Mouse (Mus musculus) ES-E14 (cell line): ENCODE measurements around the gene Rnf144b. TPM values are rescaled to one million over a fixed set of nuclear protein-coding genes. Genes with fewer than 3 reads are reported as not detected.

Experiments used
- DNase-seq: peaks from one replicate; pipeline ENCODE4 v3.0.0-alpha.2; 2013; ENCODE audit warnings: low read depth, low spot score
- H3K27ac ChIP-seq: 2 replicates; pipeline ENCODE4 v1.5.1; 2012; ENCODE audit warnings: low read depth, mild to moderate bottlenecking, low read length, moderate library complexity, mixed read lengths; ENCODE audit not compliant: poor library complexity, insufficient read depth, severe bottlenecking
- H3K36me3 ChIP-seq: 2 replicates; pipeline ENCODE4 v1.6.1; 2012; ENCODE audit warnings: mild to moderate bottlenecking, low read length, moderate library complexity, mixed read lengths; ENCODE audit not compliant: control insufficient read depth, poor library complexity, insufficient read depth, severe bottlenecking
- H3K4me1 ChIP-seq, 2 experiments: fragments of 150-350 bp in 1 of 2; sonication (generic) in 1 of 2; 2 replicates each; pipeline ENCODE4 v1.6.1; 2012; ENCODE audit warnings: low read length in 2 of 2, mild to moderate bottlenecking in 1 of 2, mixed read lengths in 1 of 2; ENCODE audit not compliant: control insufficient read depth in 2 of 2, insufficient read depth in 2 of 2, poor library complexity in 1 of 2
- H3K4me3 ChIP-seq, 2 experiments: fragments of 150-350 bp in 1 of 2; sonication (generic) in 1 of 2; 2 replicates each; pipeline ENCODE4 v1.5.1; 2012; ENCODE audit warnings: low read length in 2 of 2, low read depth in 1 of 2, mild to moderate bottlenecking in 1 of 2, mixed read lengths in 1 of 2; ENCODE audit not compliant: insufficient read depth in 1 of 2, poor library complexity in 1 of 2, severe bottlenecking in 1 of 2
- H3K9ac ChIP-seq: 2 replicates; pipeline ENCODE4 v1.6.1; 2012; ENCODE audit warnings: low read depth, mild to moderate bottlenecking, low read length, mixed read lengths; ENCODE audit not compliant: poor library complexity, insufficient read depth, severe bottlenecking
- H3K9me3 ChIP-seq: fragments of 150-350 bp; sonication (generic); 2 replicates; pipeline ENCODE4 v1.6.1; 2012; ENCODE audit warnings: low read depth, mild to moderate bottlenecking, low read length; ENCODE audit not compliant: control insufficient read depth, insufficient read depth
- CHD2 ChIP-seq: IDR thresholded peaks from 2 replicates; pipeline ENCODE4 v1.6.1; 2014; ENCODE audit warnings: mild to moderate bottlenecking, low read depth, low read length, inconsistent platforms
- HCFC1 ChIP-seq: IDR thresholded peaks from 2 replicates; pipeline ENCODE4 v1.6.1; 2012; ENCODE audit warnings: low read length, inconsistent platforms, borderline replicate concordance; ENCODE audit not compliant: insufficient read depth
- MAFK ChIP-seq: IDR thresholded peaks from 2 replicates; pipeline ENCODE4 v1.6.1; 2014; ENCODE audit warnings: mild to moderate bottlenecking, low read depth, low read length, inconsistent platforms; ENCODE audit not compliant: insufficient read depth
- ZC3H11A ChIP-seq: IDR thresholded peaks from 2 replicates; pipeline ENCODE4 v1.6.1; 2012; ENCODE audit warnings: low read depth, mild to moderate bottlenecking, inconsistent platforms, low read length, borderline replicate concordance
- ZNF384 ChIP-seq: IDR thresholded peaks from 2 replicates; pipeline ENCODE4 v1.6.1; 2012; ENCODE audit warnings: low read depth, low read length, inconsistent platforms
- in situ Hi-C, 2 experiments: fragments of 600-800 bp; cut with MboI; formaldehyde crosslinking; loops; one replicate each; pipeline ENCODE4 v1.15.1; 2025; ENCODE audit warnings: low sequenced_read_pairs in 2 of 2, inconsistent platforms in 1 of 2; ENCODE audit not compliant: unreplicated experiment in 2 of 2
- total RNA-seq: library from RNA; depleted of rRNA; stranded (reverse); fragments of 300-350 nt; gene quantifications from 2 replicates; pipeline ENCODE4 v1.2.3, GENCODE M21; 2012

Rnf144b gene
- total RNA-seq, 1 experiment = 1.2 TPM

DNA sequence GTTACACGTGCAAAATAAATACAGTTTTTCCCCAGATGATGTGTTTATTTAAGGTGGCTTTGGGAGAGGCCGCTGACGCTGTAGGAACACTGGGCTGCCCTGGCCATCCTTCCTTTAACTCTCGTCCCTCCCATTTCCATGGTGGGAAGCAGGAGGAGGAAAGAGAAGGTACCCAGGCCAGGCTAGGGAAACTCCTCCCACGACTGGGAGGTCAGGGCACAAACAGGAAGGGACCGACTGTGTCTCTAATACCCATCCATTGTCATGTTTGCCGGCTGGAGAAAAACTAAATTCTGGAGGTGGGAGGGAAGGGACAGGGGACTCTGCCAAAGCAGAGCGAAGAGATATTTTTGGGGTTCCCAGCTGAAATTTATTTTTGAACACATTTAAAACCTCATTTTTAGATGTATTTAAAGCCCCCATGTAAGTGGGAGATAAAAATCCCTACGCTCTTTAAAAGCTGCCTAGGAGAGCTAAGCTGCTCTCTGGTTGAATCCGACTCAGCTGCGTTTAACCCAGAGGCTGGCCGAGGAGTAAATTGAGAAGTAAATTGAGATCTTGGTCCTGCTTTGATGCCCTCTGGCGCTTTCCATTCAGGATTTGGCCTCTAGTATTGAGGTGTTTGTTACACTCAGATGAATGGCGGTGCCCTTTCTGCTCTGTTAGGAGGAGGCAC, 102.3 kb downstream of the Rnf144b start:
- in situ Hi-C loops = no loop called here
- Histone ChIP-seq H3K36me3 (no peaks in the 10 kb centered on the region), H3K4me1 (peaks cover 0 to 9% of the 10 kb centered on the region in 2 experiments; a peak in 1 of 4 replicates), H3K9ac (no peak overlapping the region), H3K27ac (no peak overlapping the region), H3K9me3 (no peaks in the 10 kb centered on the region), H3K4me3 (peak overlapping the region in 1 of 2 experiments; percentile 12; a peak in 1 of 4 replicates)
- TF ChIP-seq HCFC1 (no peak), CHD2 (no peak), ZC3H11A (no peak), MAFK (no peak), ZNF384 (no peak)
- peak; percentile 28 for DNase-seq

DNA sequence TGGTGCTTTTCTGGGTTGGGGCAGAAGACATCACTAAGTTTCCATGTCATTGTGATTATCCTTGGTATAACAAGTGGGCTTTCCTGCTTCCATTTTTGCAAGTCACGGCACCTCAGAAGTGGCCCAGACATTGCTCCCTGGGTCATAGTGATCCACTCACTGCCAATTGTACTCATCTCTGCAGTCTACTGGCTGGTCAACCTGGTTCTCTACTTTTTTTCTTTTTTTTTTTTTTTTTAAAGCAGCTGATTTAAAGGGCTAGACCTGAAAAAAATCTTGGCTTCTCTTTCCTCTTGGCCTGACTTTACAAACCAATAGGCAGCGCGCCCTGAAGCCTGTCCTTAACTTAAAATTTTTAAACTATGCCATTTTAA, 102.9 kb downstream of the Rnf144b start:
- peaks cover 0 to 9% of the 10 kb centered on the region in 2 experiments; a peak in 1 of 4 replicates for H3K4me1 ChIP-seq
- in situ Hi-C loops = no loop called here
- H3K9me3 ChIP-seq = no peaks in the 10 kb centered on the region
- H3K4me3 ChIP-seq = no peak overlapping the region
- TF ChIP-seq ZNF384 (peak; percentile 58; the same call in 1 of the 2 replicates), HCFC1 (no peak), CHD2 (no peak)
- no peaks in the 10 kb centered on the region for H3K36me3 ChIP-seq
- no peak for DNase-seq
- H3K27ac ChIP-seq = no peak overlapping the region
- no peak overlapping the region for H3K9ac ChIP-seq

DNA sequence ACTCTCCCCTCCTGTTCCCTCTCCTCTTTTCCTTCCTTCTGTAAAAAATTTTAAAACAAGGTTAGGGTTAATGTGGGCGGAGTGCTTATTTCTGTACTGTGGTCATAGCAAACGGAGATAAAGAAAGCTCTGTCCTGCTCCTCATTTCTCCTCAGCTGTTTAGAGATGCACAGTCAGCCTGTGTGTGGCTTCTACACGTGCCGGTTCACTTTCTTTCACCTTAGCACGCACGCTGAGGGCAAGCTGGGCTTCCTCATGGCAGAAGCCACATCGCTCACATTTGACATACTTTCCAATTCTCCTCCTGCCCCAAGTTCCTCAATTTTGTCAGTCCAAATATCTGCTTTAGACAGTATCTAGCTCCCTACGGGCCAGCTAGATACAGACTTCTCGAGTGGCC, 103.3 kb downstream of the Rnf144b start:
- TF ChIP-seq MAFK (no peak), CHD2 (no peak), ZNF384 (no peak), ZC3H11A (no peak), HCFC1 (no peak)
- no peaks in the 10 kb centered on the region for H3K36me3 ChIP-seq
- H3K27ac ChIP-seq = no peak overlapping the region
- peaks cover 0 to 9% of the 10 kb centered on the region in 2 experiments; a peak in 1 of 4 replicates for H3K4me1 ChIP-seq
- H3K4me3 ChIP-seq = no peak overlapping the region
- in situ Hi-C loops = no loop called here
- no peaks in the 10 kb centered on the region for H3K9me3 ChIP-seq
- H3K9ac ChIP-seq = no peak overlapping the region
- no peak for DNase-seq

DNA sequence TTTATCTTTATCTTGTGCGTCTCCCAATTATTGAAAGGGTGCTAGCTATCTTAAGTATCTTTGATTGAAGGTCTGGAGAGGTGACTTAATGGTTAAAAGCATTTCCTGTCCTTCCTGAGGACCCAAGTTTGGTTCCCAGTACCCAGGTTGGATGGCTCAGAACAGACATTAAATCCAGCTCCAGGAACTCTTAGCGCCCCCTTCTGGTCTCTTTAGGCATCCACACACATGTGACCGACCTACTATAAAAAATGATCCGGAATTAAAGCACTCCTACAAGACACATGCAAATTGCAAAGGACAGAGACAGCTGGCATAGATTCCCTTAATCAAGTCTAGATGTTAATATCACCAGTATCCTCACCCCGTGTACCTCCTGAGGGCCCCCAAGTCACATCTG, 104.1 kb downstream of the Rnf144b start:
- no peak for TF ChIP-seq ZC3H11A
- no peak for TF ChIP-seq CHD2
- TF ChIP-seq ZNF384 = no peak
- no peak for TF ChIP-seq MAFK
- TF ChIP-seq HCFC1 = no peak
- peak; percentile 38 for DNase-seq
- peaks cover 0 to 9% of the 10 kb centered on the region in 2 experiments; a peak in 1 of 4 replicates for H3K4me1 ChIP-seq
- H3K36me3 ChIP-seq = no peaks in the 10 kb centered on the region
- no peaks in the 10 kb centered on the region for H3K9me3 ChIP-seq
- H3K27ac ChIP-seq = no peak overlapping the region
- H3K4me3 ChIP-seq = no peak overlapping the region
- H3K9ac ChIP-seq = no peak overlapping the region
- in situ Hi-C loops = no loop called here

DNA sequence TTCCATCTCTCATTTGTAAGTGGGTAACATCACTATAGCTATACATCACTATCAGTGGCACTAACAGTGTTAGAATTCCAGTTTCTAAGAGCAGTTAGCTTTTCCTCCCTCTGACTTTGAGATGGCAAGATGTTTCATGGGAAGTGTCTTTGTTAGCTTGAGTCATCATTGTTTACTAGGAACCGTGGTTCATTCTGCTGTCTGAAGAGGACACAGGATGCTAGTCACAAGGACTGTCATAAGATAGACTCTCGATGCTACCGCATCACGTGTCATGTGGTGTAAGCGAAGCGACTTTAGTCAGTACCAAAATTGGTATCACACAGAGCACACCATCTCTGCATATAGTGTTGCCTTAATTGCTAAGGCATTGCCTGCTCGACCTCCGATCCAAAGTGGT, 105.7 kb downstream of the Rnf144b start:
- no peaks in the 10 kb centered on the region for H3K36me3 ChIP-seq
- no peak overlapping the region for H3K9ac ChIP-seq
- H3K4me1 ChIP-seq = peaks cover 0 to 9% of the 10 kb centered on the region in 2 experiments; a peak in 1 of 4 replicates
- H3K9me3 ChIP-seq = no peaks in the 10 kb centered on the region
- DNase-seq = no peak
- H3K4me3 ChIP-seq = no peak overlapping the region
- TF ChIP-seq CHD2 (no peak), MAFK (no peak), HCFC1 (no peak), ZNF384 (no peak), ZC3H11A (no peak)
- in situ Hi-C loops = no loop called here
- H3K27ac ChIP-seq = no peak overlapping the region
